Mouse (Mus musculus): ENCODE measurements around the gene Slit3.
A peak's percentile ranks its signal among the peaks of the same experiment; 100 is the strongest.

The Slit3 gene

GRCm38 (mm10) chr11:35406045-35406444 is 285.0 kb downstream of the Slit3 start:
- DNase-seq (ENCODE audit: low spot score), result no peak

GRCm38 (mm10) chr11:35406522-35406921 is 285.5 kb downstream of the Slit3 start:
- DNase-seq (ENCODE audit: low spot score), result no peak

GRCm38 (mm10) chr11:35407341-35408154 is 286.5 kb downstream of the Slit3 start:
- no peak for DNase-seq (ENCODE audit: low spot score)

- no peak for DNase-seq (ENCODE audit: low spot score)
These were observed 289.4 kb downstream of the Slit3 start for GRCm38 (mm10) chr11:35410431-35410830.

GRCm38 (mm10) chr11:35415768-35416401 is 294.9 kb downstream of the Slit3 start:
- no peak for DNase-seq (ENCODE audit: low spot score)

- no peak for DNase-seq (ENCODE audit: low spot score)
These were observed 295.5 kb downstream of the Slit3 start for GRCm38 (mm10) chr11:35416402-35417093.

GRCm38 (mm10) chr11:35417911-35418552 is 297.0 kb downstream of the Slit3 start:
- no peak for DNase-seq (ENCODE audit: low spot score)

GRCm38 (mm10) chr11:35419013-35419412 is 298.0 kb downstream of the Slit3 start:
- DNase-seq (ENCODE audit: low spot score), result no peak

GRCm38 (mm10) chr11:35421728-35422127 is 300.7 kb downstream of the Slit3 start:
- DNase-seq (ENCODE audit: low spot score), result no peak

- DNase-seq (ENCODE audit: low spot score), result no peak
These were observed 307.0 kb downstream of the Slit3 start for GRCm38 (mm10) chr11:35428036-35428435.

- DNase-seq (ENCODE audit: low spot score), result no peak
These were observed 310.1 kb downstream of the Slit3 start for GRCm38 (mm10) chr11:35431130-35431529.

GRCm38 (mm10) chr11:35437510-35437909 is 316.5 kb downstream of the Slit3 start:
- DNase-seq (ENCODE audit: low spot score), result no peak

GRCm38 (mm10) chr11:35440186-35440585 is 319.2 kb downstream of the Slit3 start:
- no peak for DNase-seq (ENCODE audit: low spot score)

GRCm38 (mm10) chr11:35444489-35445100 is 323.6 kb downstream of the Slit3 start:
- DNase-seq (ENCODE audit: low spot score), result no peak

GRCm38 (mm10) chr11:35447951-35448350 is 326.9 kb downstream of the Slit3 start:
- no peak for DNase-seq (ENCODE audit: low spot score)

- DNase-seq (ENCODE audit: low spot score), result no peak
These were observed 328.2 kb downstream of the Slit3 start for GRCm38 (mm10) chr11:35449199-35449598.

GRCm38 (mm10) chr11:35451636-35452035 is 330.6 kb downstream of the Slit3 start:
- peak; percentile 25 for DNase-seq (ENCODE audit: low spot score)

GRCm38 (mm10) chr11:35452413-35452812 is 331.4 kb downstream of the Slit3 start:
- DNase-seq (ENCODE audit: low spot score), result no peak

GRCm38 (mm10) chr11:35454191-35454725 is 333.2 kb downstream of the Slit3 start:
- no peak for DNase-seq (ENCODE audit: low spot score)

GRCm38 (mm10) chr11:35454781-35455180 is 333.8 kb downstream of the Slit3 start:
- no peak for DNase-seq (ENCODE audit: low spot score)

GRCm38 (mm10) chr11:35458068-35458467 is 337.0 kb downstream of the Slit3 start:
- DNase-seq (ENCODE audit: low spot score), result no peak

- no peak for DNase-seq (ENCODE audit: low spot score)
These were observed 345.7 kb downstream of the Slit3 start for GRCm38 (mm10) chr11:35466701-35467100.
